Mouse (Mus musculus): ENCODE measurements around the gene Ctnnbip1. TPM values are rescaled to one million over a fixed set of nuclear protein-coding genes. Genes with fewer than 3 reads are reported as not detected.
A peak's percentile ranks its signal among the peaks of the same experiment; 100 is the strongest.

Gene Ctnnbip1
- total and polyA plus RNA-seq, 2 experiments from 2014 or later = 105 to 134 TPM

- H3K9ac ChIP-seq = no peak overlapping the region
- ATAC-seq (no peak), DNase-seq (no peak)
- no peaks in the 10 kb centered on the region for H3K27me3 ChIP-seq (ENCODE audit: insufficient read depth, low read length)
- no peaks in the 10 kb centered on the region for H3K4me1 ChIP-seq (ENCODE audit: insufficient read depth)
- no peak overlapping the region for H3K27ac ChIP-seq (ENCODE audit: low read depth, low read length)
- H3K4me2 ChIP-seq (ENCODE audit: low read depth) = no peak overlapping the region
- WGBS = 81% methylated on average over 14 of the region's 14 CpGs
- no peak overlapping the region for H3K4me3 ChIP-seq (ENCODE audit: low read depth, low read length)
- H3K36me3 ChIP-seq (ENCODE audit: insufficient read depth) = no peaks in the 10 kb centered on the region
- H3K9me3 ChIP-seq (ENCODE audit: low read length) = no peaks in the 10 kb centered on the region
- TF ChIP-seq CTCF (IDR thresholded peaks at IDR 0.05; ENCODE audit: low read depth) = no peak
Observed at GRCm38 (mm10) chr4:149574391-149574821, 56.4 kb downstream of the Ctnnbip1 start.

- no peak overlapping the region for H3K9ac ChIP-seq
- ATAC-seq = no peak
- DNase-seq = no peak
- H3K4me2 ChIP-seq (ENCODE audit: low read depth) = no peak overlapping the region
- H3K36me3 ChIP-seq (ENCODE audit: insufficient read depth) = no peaks in the 10 kb centered on the region
- WGBS = 43% methylated on average over 9 of the region's 9 CpGs
- TF ChIP-seq CTCF (IDR thresholded peaks at IDR 0.05; ENCODE audit: low read depth) = no peak
- H3K4me1 ChIP-seq (ENCODE audit: insufficient read depth) = no peaks in the 10 kb centered on the region
- no peak overlapping the region for H3K4me3 ChIP-seq (ENCODE audit: low read depth, low read length)
- H3K9me3 ChIP-seq (ENCODE audit: low read length) = no peaks in the 10 kb centered on the region
- H3K27me3 ChIP-seq (ENCODE audit: insufficient read depth, low read length) = no peaks in the 10 kb centered on the region
- no peak overlapping the region for H3K27ac ChIP-seq (ENCODE audit: low read depth, low read length)
Observed at GRCm38 (mm10) chr4:149576061-149576460, 58.0 kb downstream of the Ctnnbip1 start.

GRCm38 (mm10) chr4:149576993-149577548 is 59.0 kb downstream of the Ctnnbip1 start:
- ATAC-seq = no peak
- no peak overlapping the region for H3K4me3 ChIP-seq (ENCODE audit: low read depth, low read length)
- no peak overlapping the region for H3K27ac ChIP-seq (ENCODE audit: low read depth, low read length)
- H3K9ac ChIP-seq = no peak overlapping the region
- WGBS = 13% methylated on average over 4 of the region's 4 CpGs
- TF ChIP-seq CTCF (IDR thresholded peaks at IDR 0.05; ENCODE audit: low read depth) = no peak
- no peak overlapping the region for H3K4me2 ChIP-seq (ENCODE audit: low read depth)
- H3K9me3 ChIP-seq (ENCODE audit: low read length) = no peaks in the 10 kb centered on the region
- no peak for DNase-seq
- no peaks in the 10 kb centered on the region for H3K27me3 ChIP-seq (ENCODE audit: insufficient read depth, low read length)
- H3K4me1 ChIP-seq (ENCODE audit: insufficient read depth) = no peaks in the 10 kb centered on the region
- no peaks in the 10 kb centered on the region for H3K36me3 ChIP-seq (ENCODE audit: insufficient read depth)

- ATAC-seq = no peak
- H3K9ac ChIP-seq = no peak overlapping the region
- no peaks in the 10 kb centered on the region for H3K4me1 ChIP-seq (ENCODE audit: insufficient read depth)
- no peak overlapping the region for H3K27ac ChIP-seq (ENCODE audit: low read depth, low read length)
- 39% methylated on average over 13 of the region's 13 CpGs for WGBS
- DNase-seq = no peak
- no peaks in the 10 kb centered on the region for H3K27me3 ChIP-seq (ENCODE audit: insufficient read depth, low read length)
- H3K9me3 ChIP-seq (ENCODE audit: low read length) = no peaks in the 10 kb centered on the region
- no peaks in the 10 kb centered on the region for H3K36me3 ChIP-seq (ENCODE audit: insufficient read depth)
- TF ChIP-seq CTCF (IDR thresholded peaks at IDR 0.05; ENCODE audit: low read depth) = no peak
- H3K4me3 ChIP-seq (ENCODE audit: low read depth, low read length) = no peak overlapping the region
- H3K4me2 ChIP-seq (ENCODE audit: low read depth) = no peak overlapping the region
Observed at GRCm38 (mm10) chr4:149578085-149578681, 60.1 kb downstream of the Ctnnbip1 start.

GRCm38 (mm10) chr4:149578831-149579230 is 60.8 kb downstream of the Ctnnbip1 start:
- Histone ChIP-seq H3K27me3 (ENCODE audit: insufficient read depth, low read length) (no peaks in the 10 kb centered on the region), H3K9ac (no peak overlapping the region), H3K9me3 (ENCODE audit: low read length) (no peaks in the 10 kb centered on the region), H3K36me3 (ENCODE audit: insufficient read depth) (no peaks in the 10 kb centered on the region), H3K4me3 (ENCODE audit: low read depth, low read length) (no peak overlapping the region), H3K4me1 (ENCODE audit: insufficient read depth) (no peaks in the 10 kb centered on the region), H3K27ac (ENCODE audit: low read depth, low read length) (no peak overlapping the region), H3K4me2 (ENCODE audit: low read depth) (no peak overlapping the region)
- ATAC-seq = peak; percentile 45; the same call in 1 of the 2 replicates
- DNase-seq = no peak
- 17% methylated on average over 7 of the region's 7 CpGs for WGBS
- no peak for TF ChIP-seq CTCF (IDR thresholded peaks at IDR 0.05; ENCODE audit: low read depth)

GRCm38 (mm10) chr4:149585236-149585635 is 67.2 kb downstream of the Ctnnbip1 start:
- WGBS = 90% methylated on average over 8 of the region's 8 CpGs
- DNase-seq (no peak), ATAC-seq (no peak)
- Histone ChIP-seq H3K9me3 (ENCODE audit: low read length) (no peaks in the 10 kb centered on the region), H3K36me3 (ENCODE audit: insufficient read depth) (no peaks in the 10 kb centered on the region), H3K27ac (ENCODE audit: low read depth, low read length) (no peak overlapping the region; the same call in 1 of the 2 replicates), H3K9ac (no peak overlapping the region), H3K27me3 (ENCODE audit: insufficient read depth, low read length) (no peaks in the 10 kb centered on the region), H3K4me3 (ENCODE audit: low read depth, low read length) (no peak overlapping the region), H3K4me2 (ENCODE audit: low read depth) (no peak overlapping the region), H3K4me1 (ENCODE audit: insufficient read depth) (peaks cover 9% of the 10 kb centered on the region; the same call in 1 of the 2 replicates)
- TF ChIP-seq CTCF (IDR thresholded peaks at IDR 0.05; ENCODE audit: low read depth) = no peak

GRCm38 (mm10) chr4:149586044-149586782 is 68.2 kb downstream of the Ctnnbip1 start, which contains the start of gene Clstn1:
Gene Clstn1 (plus strand): TSS chr4:149586468.
- Histone ChIP-seq H3K9ac (peak within 1 kb of the TSS; percentile 93), H3K4me1 (ENCODE audit: insufficient read depth) (peaks cover 9% of the 10 kb centered on the region; the same call in 1 of the 2 replicates), H3K4me2 (ENCODE audit: low read depth) (peak within 1 kb of the TSS; percentile 96), H3K27me3 (ENCODE audit: insufficient read depth, low read length) (no peaks in the 10 kb centered on the region), H3K9me3 (ENCODE audit: low read length) (no peaks in the 10 kb centered on the region), H3K36me3 (ENCODE audit: insufficient read depth) (no peaks in the 10 kb centered on the region), H3K27ac (ENCODE audit: low read depth, low read length) (peak within 1 kb of the TSS; percentile 84), H3K4me3 (ENCODE audit: low read depth, low read length) (peak within 1 kb of the TSS; percentile 96)
- DNase-seq (peak; percentile 91), ATAC-seq (peak; percentile 86)
- TF ChIP-seq CTCF (IDR thresholded peaks at IDR 0.05; ENCODE audit: low read depth) = no peak
- WGBS = 5% methylated on average over 94 of the region's 103 CpGs
